Mouse (Mus musculus) midbrain, embryonic 12.5 days (tissue): ENCODE results near the gene Gm9507. TPM values are rescaled to one million over a fixed set of nuclear protein-coding genes. Genes with fewer than 3 reads are reported as not detected.

ENCODE experiments used
- ATAC-seq: fragments of 200-750 bp; cut with Nextera tagmentation; 2 replicates; pipeline ENCODE4 v1.8.0; 2017; ENCODE audit warnings: low read depth, moderate TSS enrichment, moderate library complexity; ENCODE audit not compliant: low FRiP score
- H3K27ac ChIP-seq: fragments of 300-500 bp; sonication (generic); replicated peaks from 2 replicates; pipeline ENCODE4 v1.5.1; 2016; ENCODE audit warnings: mild to moderate bottlenecking
- H3K27me3 ChIP-seq: fragments of 300-500 bp; sonication (generic); 2 replicates; pipeline ENCODE4 v1.6.1; 2016; ENCODE audit warnings: mild to moderate bottlenecking
- H3K36me3 ChIP-seq: fragments of 300-500 bp; sonication (generic); 2 replicates; pipeline ENCODE4 v1.6.1; 2016
- H3K4me1 ChIP-seq: fragments of 300-500 bp; sonication (generic); 2 replicates; pipeline ENCODE4 v1.6.1; 2016
- H3K4me2 ChIP-seq: fragments of 300-500 bp; sonication (generic); replicated peaks from 2 replicates; pipeline ENCODE4 v1.6.1; 2016; ENCODE audit warnings: mild to moderate bottlenecking, moderate library complexity
- H3K4me3 ChIP-seq: fragments of 300-500 bp; sonication (generic); 2 replicates; pipeline ENCODE4 v1.5.1; 2016; ENCODE audit warnings: mild to moderate bottlenecking
- H3K9ac ChIP-seq: fragments of 300-500 bp; sonication (generic); replicated peaks from 2 replicates; pipeline ENCODE4 v1.6.1; 2016; ENCODE audit warnings: mild to moderate bottlenecking, moderate library complexity
- H3K9me3 ChIP-seq: fragments of 300-500 bp; sonication (generic); 2 replicates; pipeline ENCODE4 v1.6.1; 2016; ENCODE audit warnings: mild to moderate bottlenecking
- WGBS: fragments of 180-500 bp; shearing (Covaris S2); methylation state at CpG from one replicate; pipeline ENCODE4 v1.1.7; 2016; 5-methylcytosine and 5-hydroxymethylcytosine counted together
- polyA plus RNA-seq: library from polyadenylated mRNA; unstranded; fragments of >200 nt; fragmentation: Nextera tagmentation; extraction: Ambion mirVana; gene quantifications from 2 replicates; pipeline ENCODE4 v1.2.1, GENCODE M21; 2016

Gm9507 gene
- polyA plus RNA-seq, 1 experiment from 2014 or later = not detected

DNA sequence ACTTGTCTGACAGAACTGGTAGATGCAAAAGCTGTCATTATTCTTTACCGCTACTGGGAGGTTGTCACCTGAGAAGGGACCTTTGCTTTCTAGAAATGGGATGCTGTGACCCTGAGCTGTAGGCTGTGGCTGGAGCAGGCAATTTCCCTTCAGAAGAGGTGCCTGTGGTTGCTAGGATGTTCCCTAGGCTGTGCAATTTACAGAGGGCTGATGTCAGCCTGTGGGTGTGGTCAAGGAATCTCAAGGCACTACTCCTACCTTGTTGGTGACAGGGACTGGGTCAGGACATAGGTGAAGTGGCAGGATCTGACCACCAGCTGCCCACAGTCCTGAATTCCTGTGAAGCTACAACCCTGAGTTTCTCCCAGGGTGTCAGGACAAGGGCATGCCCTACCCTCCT, 41.9 kb downstream of the Gm9507 start:
- no peak for ATAC-seq
- H3K9ac ChIP-seq = no peak overlapping the region
- H3K9me3 ChIP-seq = no peaks in the 10 kb centered on the region
- H3K36me3 ChIP-seq = no peaks in the 10 kb centered on the region
- WGBS = 97% methylated on average over 1 of the region's 1 CpGs
- H3K4me2 ChIP-seq = no peak overlapping the region
- H3K4me1 ChIP-seq = no peaks in the 10 kb centered on the region
- no peak overlapping the region for H3K4me3 ChIP-seq
- H3K27ac ChIP-seq = no peak overlapping the region
- no peaks in the 10 kb centered on the region for H3K27me3 ChIP-seq

Other genes with a start within 250 kb of the Gm9507 start
- gene Pttg1ip, start 230.1 kb downstream of the Gm9507 start, polyA plus RNA-seq = 62.4 and 69.4 TPM in 2 replicates
- 304 and 325 TPM in 2 replicates for gene Sumo3, start 205.7 kb downstream of the Gm9507 start, polyA plus RNA-seq
- 7.7 and 19.3 TPM in 2 replicates for gene Gm49325, start 205.6 kb downstream of the Gm9507 start, polyA plus RNA-seq
- 83.6 and 84.2 TPM in 2 replicates for gene Ube2g2, start 189.6 kb downstream of the Gm9507 start, polyA plus RNA-seq
- 1.2 and 1.4 TPM in 2 replicates for gene Tspear, start 125.3 kb downstream of the Gm9507 start, polyA plus RNA-seq
- not detected in 2 replicates for gene Gm19402, start 121.1 kb downstream of the Gm9507 start, polyA plus RNA-seq
- gene Gm9508, start 114.6 kb downstream of the Gm9507 start, polyA plus RNA-seq = not detected in 2 replicates
- not detected in 2 replicates for gene Gm10272, start 105.2 kb downstream of the Gm9507 start, polyA plus RNA-seq
- gene Gm10024, start 100.4 kb downstream of the Gm9507 start, polyA plus RNA-seq = not detected in 2 replicates
- gene Gm10142, start 96.0 kb downstream of the Gm9507 start, polyA plus RNA-seq = not detected in 2 replicates
- gene Krtap12-1, start 91.2 kb downstream of the Gm9507 start, polyA plus RNA-seq = not detected in 2 replicates
- gene Gm10100, start 85.4 kb downstream of the Gm9507 start, polyA plus RNA-seq = not detected in 2 replicates
- not detected in 2 replicates for gene Gm18596, start 69.2 kb downstream of the Gm9507 start, polyA plus RNA-seq
- gene Gm9736, start 60.5 kb downstream of the Gm9507 start, polyA plus RNA-seq = not detected in 2 replicates
- gene Gm3233, start 52.2 kb downstream of the Gm9507 start, polyA plus RNA-seq = not detected in 2 replicates
- gene Gm3238, start 40.5 kb downstream of the Gm9507 start, polyA plus RNA-seq = not detected in 2 replicates
- gene Gm7138, start 34.9 kb downstream of the Gm9507 start, polyA plus RNA-seq = not detected in 2 replicates
- not detected in 2 replicates for gene Gm3250, start 29.3 kb downstream of the Gm9507 start, polyA plus RNA-seq
- gene Gm7137, start 23.6 kb downstream of the Gm9507 start, polyA plus RNA-seq = not detected in 2 replicates
- gene Gm9639, start 16.8 kb downstream of the Gm9507 start, polyA plus RNA-seq = not detected in 2 replicates
- gene Gm19668, start 12.7 kb downstream of the Gm9507 start, polyA plus RNA-seq = not detected in 2 replicates
- gene Gm2696, start 2.8 kb upstream of the Gm9507 start, polyA plus RNA-seq = not detected in 2 replicates
- gene Krtap10-4, start 15.3 kb upstream of the Gm9507 start, polyA plus RNA-seq = not detected in 2 replicates
- not detected in 2 replicates for gene Krtap10-10, start 24.1 kb upstream of the Gm9507 start, polyA plus RNA-seq
- gene Gm36176, start 35.0 kb upstream of the Gm9507 start, polyA plus RNA-seq = not detected in 2 replicates
- gene Gm10318, start 41.0 kb upstream of the Gm9507 start, polyA plus RNA-seq = not detected in 2 replicates
- gene Gm3285, start 50.1 kb upstream of the Gm9507 start, polyA plus RNA-seq = not detected in 2 replicates
- 5.3 and 5.6 TPM in 2 replicates for gene Lrrc3, start 90.7 kb upstream of the Gm9507 start, polyA plus RNA-seq
- gene Trpm2, start 158.7 kb upstream of the Gm9507 start, polyA plus RNA-seq = 1.2 and 1.5 TPM in 2 replicates
- gene 1810043G02Rik, start 166.7 kb upstream of the Gm9507 start, polyA plus RNA-seq = 32.0 and 32.9 TPM in 2 replicates
- gene Pfkl, start 198.2 kb upstream of the Gm9507 start, polyA plus RNA-seq = 104 and 116 TPM in 2 replicates
- not detected in 2 replicates for gene Dnmt3l, start 230.1 kb upstream of the Gm9507 start, polyA plus RNA-seq
- 0.17 and 0.35 TPM in 2 replicates for gene Aire, start 231.8 kb upstream of the Gm9507 start, polyA plus RNA-seq